Mouse (Mus musculus): ENCODE results near the gene Dpp9. TPM values are rescaled to one million over a fixed set of nuclear protein-coding genes. Genes with fewer than 3 reads are reported as not detected.

Gene Dpp9
- polyA plus RNA-seq, 1 experiment from 2014 or later: 28.5 TPM

MicroRNA genes within 50 kb of the gene (microRNA counts, 519-probe panel; counts per million panel counts)
- 582 counts per million, percentile 70 among the panel's probes with 10 or more counts for microRNA mmu-miR-7b

Small RNAs within 50 kb of the gene (microRNA-seq; reads per million reads assigned to microRNA genes)
- gene Gm44397 (not detected), gene Mir7b (12.7 reads per million, percentile 25 among the genes with 10 or more reads in this experiment)

Other genes starting within 250 kb of the Dpp9 start
- gene Shd, start 248.4 kb downstream of the Dpp9 start, polyA plus RNA-seq (2016; fragmentation: Nextera tagmentation; extraction: Ambion mirVana): 0.81 and 0.95 TPM in 2 replicates
- 1.7 and 2.3 TPM in 2 replicates for gene Fsd1, start 232.4 kb downstream of the Dpp9 start, polyA plus RNA-seq (2016; fragmentation: Nextera tagmentation; extraction: Ambion mirVana)
- 1.8 and 2.1 TPM in 2 replicates for gene Stap2, start 213.3 kb downstream of the Dpp9 start, polyA plus RNA-seq (2016; fragmentation: Nextera tagmentation; extraction: Ambion mirVana)
- 27.4 and 29.1 TPM in 2 replicates for gene Mpnd, start 213.2 kb downstream of the Dpp9 start, polyA plus RNA-seq (2016; fragmentation: Nextera tagmentation; extraction: Ambion mirVana)
- gene Sh3gl1, start 182.3 kb downstream of the Dpp9 start, polyA plus RNA-seq (2016; fragmentation: Nextera tagmentation; extraction: Ambion mirVana): 66.4 and 67.9 TPM in 2 replicates
- gene Chaf1a, start 178.5 kb downstream of the Dpp9 start, polyA plus RNA-seq (2016; fragmentation: Nextera tagmentation; extraction: Ambion mirVana): 34.3 and 37.6 TPM in 2 replicates
- gene Ubxn6, start 143.9 kb downstream of the Dpp9 start, polyA plus RNA-seq (2016; fragmentation: Nextera tagmentation; extraction: Ambion mirVana): 15.8 and 17.9 TPM in 2 replicates
- gene Hdgfl2, start 139.3 kb downstream of the Dpp9 start, polyA plus RNA-seq (2016; fragmentation: Nextera tagmentation; extraction: Ambion mirVana): 86.7 and 89.4 TPM in 2 replicates
- gene Plin4, start 109.1 kb downstream of the Dpp9 start, polyA plus RNA-seq (2016; fragmentation: Nextera tagmentation; extraction: Ambion mirVana): 0.05 and 0.06 TPM in 2 replicates
- 0.25 and 0.38 TPM in 2 replicates for gene Plin5, start 101.3 kb downstream of the Dpp9 start, polyA plus RNA-seq (2016; fragmentation: Nextera tagmentation; extraction: Ambion mirVana)
- 0.27 and 0.48 TPM in 2 replicates for gene Lrg1, start 96.9 kb downstream of the Dpp9 start, polyA plus RNA-seq (2016; fragmentation: Nextera tagmentation; extraction: Ambion mirVana)
- gene Sema6b, start 78.6 kb downstream of the Dpp9 start, polyA plus RNA-seq (2016; fragmentation: Nextera tagmentation; extraction: Ambion mirVana): 1.5 and 1.7 TPM in 2 replicates
- gene Tnfaip8l1, start 56.4 kb downstream of the Dpp9 start, polyA plus RNA-seq (2016; fragmentation: Nextera tagmentation; extraction: Ambion mirVana): 3.7 TPM in 2 replicates
- gene Mydgf, start 35.0 kb downstream of the Dpp9 start, polyA plus RNA-seq (2016; fragmentation: Nextera tagmentation; extraction: Ambion mirVana): 66.2 and 71.0 TPM in 2 replicates
- 10.2 and 10.7 TPM in 2 replicates for gene Fem1a, start 37.9 kb upstream of the Dpp9 start, polyA plus RNA-seq (2016; fragmentation: Nextera tagmentation; extraction: Ambion mirVana)
- gene Ticam1, start 57.9 kb upstream of the Dpp9 start, polyA plus RNA-seq (2016; fragmentation: Nextera tagmentation; extraction: Ambion mirVana): 3.8 and 4.1 TPM in 2 replicates
- gene Plin3, start 74.0 kb upstream of the Dpp9 start, polyA plus RNA-seq (2016; fragmentation: Nextera tagmentation; extraction: Ambion mirVana): 28.3 and 30.2 TPM in 2 replicates
- not detected in 2 replicates for gene Arrdc5, start 81.4 kb upstream of the Dpp9 start, polyA plus RNA-seq (2016; fragmentation: Nextera tagmentation; extraction: Ambion mirVana)
- 153 and 154 TPM in 2 replicates for gene Uhrf1, start 84.4 kb upstream of the Dpp9 start, polyA plus RNA-seq (2016; fragmentation: Nextera tagmentation; extraction: Ambion mirVana)
- 13.6 and 13.9 TPM in 2 replicates for gene Kdm4b, start 107.2 kb upstream of the Dpp9 start, polyA plus RNA-seq (2016; fragmentation: Nextera tagmentation; extraction: Ambion mirVana)